Mouse (Mus musculus) lung, adult 2 months (tissue): ENCODE data around the gene Tfdp2.

Experiments
- CTCF ChIP-seq: fragments of 200-500 bp; IDR thresholded peaks from 2 replicates; pipeline ENCODE4 v1.5.1; 2011; ENCODE audit warnings: mild to moderate bottlenecking, low read length, control low read depth; ENCODE audit not compliant: insufficient read depth
- POLR2A ChIP-seq: fragments of 200-500 bp; IDR thresholded peaks from 2 replicates; pipeline ENCODE4 v1.6.1; 2011; ENCODE audit warnings: low read depth, mild to moderate bottlenecking, control low read depth, low read length, borderline replicate concordance; ENCODE audit errors: extremely low read depth

DNA sequence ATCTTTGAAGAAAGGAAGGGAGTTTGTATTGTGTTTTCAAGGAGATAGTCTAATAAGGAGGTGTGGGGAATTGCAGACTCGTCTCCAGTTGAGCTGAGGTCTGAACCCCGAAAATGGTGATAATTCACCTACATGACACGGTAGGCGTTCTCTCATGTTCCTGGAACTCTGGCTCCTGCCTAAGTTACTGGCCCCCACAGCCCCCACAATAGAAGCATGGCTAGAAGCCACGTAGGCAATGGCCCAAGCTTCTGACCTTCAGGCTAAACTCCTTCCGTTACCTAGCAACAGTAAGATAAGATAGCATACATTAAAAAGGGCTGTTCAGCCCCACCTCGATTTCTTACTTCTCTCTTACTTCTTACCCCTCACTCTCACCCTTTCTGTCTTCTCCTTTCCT lies 9.4 kb upstream of the Tfdp2 start:
- no peak for TF ChIP-seq CTCF
- TF ChIP-seq POLR2A = no peak
